Mouse (Mus musculus) right cerebral cortex, postnatal 25 days (tissue): Measurements from ENCODE around the gene E130114P18Rik.

Experiments
- DNase-seq: peaks from one replicate; pipeline ENCODE4 v3.0.0; 2022

Gene E130114P18Rik

DNA sequence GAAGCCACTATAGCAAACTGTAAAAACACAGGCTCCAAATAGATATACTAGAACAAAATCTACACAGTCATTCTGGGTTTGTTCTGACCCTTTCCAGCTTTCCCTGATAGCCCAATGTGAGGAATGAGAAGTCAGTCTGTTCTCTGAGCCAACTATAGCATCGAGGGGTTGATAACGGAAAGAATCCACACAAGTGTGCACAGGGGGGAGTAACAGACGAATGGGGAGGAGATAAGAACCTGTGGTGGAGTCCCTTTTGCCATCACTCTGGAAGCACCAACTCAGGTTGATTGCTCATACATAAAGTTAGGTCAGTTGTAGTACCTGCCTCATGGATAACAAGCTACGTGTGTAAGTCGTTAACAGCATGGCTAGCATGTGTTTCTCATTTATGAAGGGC, 184.0 kb downstream of the E130114P18Rik start:
- no peak for DNase-seq

DNA sequence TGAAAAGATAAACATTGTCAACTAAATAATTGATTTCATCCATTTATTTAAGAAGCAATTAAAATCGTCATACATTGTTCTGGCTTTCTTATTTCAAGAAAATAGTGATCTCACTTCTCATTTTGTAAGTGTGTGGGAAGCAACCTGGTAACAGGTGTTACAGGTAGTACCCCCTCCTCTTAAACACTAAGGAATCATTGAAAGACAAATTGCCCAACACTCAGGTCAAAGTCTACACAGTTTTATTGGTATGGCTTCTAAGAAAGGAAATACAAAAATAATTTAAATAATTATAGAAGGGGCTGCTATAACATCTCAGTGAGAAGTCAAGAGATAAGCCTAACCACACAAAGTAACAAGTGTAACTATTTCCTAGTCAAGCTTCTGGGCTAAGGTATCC, 188.1 kb downstream of the E130114P18Rik start:
- DNase-seq: no peak

DNA sequence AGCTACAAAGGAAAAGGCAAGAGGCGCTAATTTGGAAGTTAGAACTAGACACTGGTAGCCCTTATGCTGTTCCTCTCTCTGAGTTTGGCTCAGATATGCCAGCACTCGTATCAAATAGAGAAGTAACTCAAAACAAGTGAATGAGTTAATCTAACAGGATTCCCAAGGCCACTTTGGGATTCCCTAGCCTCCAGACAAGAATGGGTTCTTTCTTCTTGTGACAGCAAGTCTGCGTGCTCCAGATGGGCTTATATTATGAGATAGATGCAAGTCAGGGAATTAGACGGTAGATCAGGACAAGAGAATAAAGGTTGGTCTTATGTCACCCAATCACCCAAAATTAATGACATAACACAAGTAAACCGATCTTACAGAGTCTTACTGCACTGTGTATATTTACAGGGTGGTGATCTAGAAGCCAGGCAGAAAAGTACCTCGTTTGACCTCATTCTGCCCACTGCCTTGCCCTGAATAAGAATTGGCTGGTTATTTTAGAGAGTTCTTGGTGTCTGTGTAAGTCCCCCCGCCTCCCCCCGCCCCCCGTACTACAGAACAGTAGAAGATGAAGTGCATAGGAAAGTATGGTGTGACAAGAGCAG, 190.4 kb downstream of the E130114P18Rik start:
- no peak for DNase-seq

DNA sequence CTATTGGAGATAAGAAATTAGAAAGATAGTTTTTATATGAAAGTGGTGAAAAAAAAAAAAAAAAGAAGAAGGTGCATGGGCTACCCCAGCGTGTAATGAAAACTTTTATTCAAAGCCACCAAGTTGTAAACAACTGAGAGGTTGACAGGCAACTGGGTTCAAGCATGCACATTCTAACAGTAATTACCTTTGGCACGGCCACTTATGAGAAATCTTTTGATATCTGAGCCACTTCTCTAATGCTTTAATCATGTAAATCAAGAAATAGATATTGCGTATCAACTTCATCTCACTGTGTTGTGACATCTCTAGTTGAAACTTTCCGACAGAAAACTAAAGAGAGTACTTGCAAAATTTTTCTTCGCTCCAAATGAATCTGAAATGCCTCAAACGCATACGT, 192.7 kb downstream of the E130114P18Rik start:
- no peak for DNase-seq

DNA sequence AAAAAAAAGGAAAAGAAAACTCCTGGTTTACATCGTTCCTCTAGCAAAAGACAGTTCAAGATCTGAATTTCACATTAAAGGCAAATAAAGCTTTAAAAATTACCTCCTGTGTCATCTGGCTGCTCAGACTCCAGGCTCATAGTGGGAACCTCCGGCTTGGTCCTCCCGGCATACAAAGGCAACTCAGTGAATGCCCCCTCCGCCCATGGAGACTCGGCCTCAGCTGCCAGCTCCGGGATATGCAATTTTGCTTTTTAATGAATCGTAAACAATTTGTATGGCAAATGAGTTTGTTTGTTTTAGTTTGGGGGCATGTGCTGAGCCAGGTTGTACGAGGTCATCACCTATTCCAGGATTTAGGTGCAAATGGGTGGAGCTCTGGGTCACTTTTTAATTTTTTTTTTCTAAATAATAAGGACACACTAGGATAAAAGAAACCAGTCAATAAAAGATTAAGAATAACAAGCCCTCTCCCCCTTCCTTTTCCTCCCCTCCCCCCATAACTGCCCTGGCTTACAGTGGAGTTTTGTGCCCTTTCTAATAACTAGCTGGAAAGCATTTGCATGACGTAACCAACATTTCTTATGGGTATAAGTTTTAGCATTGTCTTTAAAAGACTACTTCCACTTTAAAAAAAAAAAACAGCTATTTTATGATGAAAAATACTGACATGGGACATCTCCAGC, 193.3 kb downstream of the E130114P18Rik start:
- no peak for DNase-seq

GRCm38 (mm10) chr4:97582796-97583430, 195.0 kb downstream of the E130114P18Rik start:
- DNase-seq: no peak

GRCm38 (mm10) chr4:97582064-97582415, 195.8 kb downstream of the E130114P18Rik start:
- DNase-seq: no peak

DNA sequence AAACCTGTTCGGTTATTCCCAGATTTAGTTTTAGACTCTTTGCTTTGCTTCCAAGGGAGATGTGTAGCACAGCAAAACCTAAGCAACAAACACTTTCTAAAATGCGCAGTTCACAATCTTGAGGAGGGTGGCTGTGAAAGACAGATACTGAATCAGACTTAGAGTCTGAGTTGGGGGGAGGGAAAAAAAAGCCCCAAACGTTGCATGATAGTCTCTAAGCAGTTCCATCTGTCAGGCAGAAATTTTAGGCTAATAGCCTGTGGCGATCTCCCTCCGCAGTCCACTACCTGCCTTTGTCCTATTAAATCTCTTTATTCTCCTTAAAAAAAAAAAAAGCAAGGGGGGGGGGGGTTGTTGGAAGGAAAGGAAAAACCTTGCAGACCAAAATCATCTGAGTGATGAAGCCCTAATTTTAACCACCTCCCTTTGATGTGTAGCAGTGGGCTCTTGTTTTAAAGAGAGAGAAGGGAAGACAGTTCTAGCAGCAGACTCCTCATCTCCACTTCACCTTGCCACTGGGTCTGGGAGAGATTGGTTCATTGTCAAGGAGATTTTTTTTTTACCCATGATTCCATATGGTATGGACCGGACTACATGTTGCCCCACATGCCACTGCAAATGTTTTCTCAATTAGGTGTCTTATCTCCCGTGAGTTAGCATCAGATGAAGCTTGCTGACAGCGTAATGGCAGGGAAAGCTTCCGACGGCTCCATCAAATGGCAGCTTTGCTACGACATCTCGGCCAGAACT, 196.4 kb downstream of the E130114P18Rik start:
- DNase-seq: no peak

DNA sequence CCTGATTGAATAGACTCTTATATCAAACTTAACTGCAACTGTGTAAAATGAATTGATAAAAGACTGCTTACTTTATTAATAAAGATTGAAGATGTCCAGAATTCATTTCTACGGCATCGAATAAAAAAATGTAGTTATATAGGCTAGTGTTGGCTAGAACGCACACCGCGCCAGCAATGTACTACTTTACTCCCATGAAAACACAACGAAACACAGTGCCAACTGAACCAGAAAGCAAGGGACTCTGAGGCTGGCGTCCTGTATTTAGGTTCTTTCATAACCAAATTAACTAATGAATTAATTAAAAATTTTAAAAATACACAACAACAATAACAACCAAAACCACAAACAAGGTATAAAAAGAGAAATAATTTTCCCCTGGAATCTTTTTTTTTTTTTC, 197.0 kb downstream of the E130114P18Rik start:
- DNase-seq: no peak

DNA sequence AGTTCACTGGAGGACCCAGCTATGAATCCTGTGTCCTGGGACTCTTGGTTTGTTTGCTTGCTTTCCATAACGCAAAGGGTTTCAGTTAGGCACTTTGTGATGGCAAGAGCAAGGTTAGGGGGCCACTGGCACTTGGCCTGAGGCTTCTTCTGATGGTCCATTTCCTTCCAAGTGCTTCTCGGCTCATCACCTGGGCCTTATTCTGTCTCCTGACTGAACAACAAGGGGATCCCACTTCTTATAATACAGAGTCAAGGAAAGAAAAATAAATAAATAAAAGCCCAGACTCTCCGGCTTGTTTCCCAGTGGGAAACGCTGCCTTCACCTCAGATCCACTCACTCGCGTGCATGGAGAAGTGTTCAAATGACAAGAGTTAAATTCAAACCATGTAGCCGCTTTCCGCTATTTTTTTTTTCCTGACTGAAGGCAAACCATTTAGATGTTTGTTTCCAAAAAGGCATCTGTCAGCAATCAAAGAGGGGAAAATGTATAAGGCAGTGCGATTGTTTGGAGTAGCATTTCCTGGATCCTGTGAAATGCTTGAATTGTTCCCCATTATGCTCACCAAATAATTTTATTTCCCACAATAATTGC, 199.2 kb downstream of the E130114P18Rik start:
- DNase-seq: no peak

- no peak for DNase-seq
Measured at GRCm38 (mm10) chr4:97577431-97577830, 200.4 kb downstream of the E130114P18Rik start.

- peak; percentile 52 for DNase-seq
Measured at GRCm38 (mm10) chr4:97575447-97575846, 202.4 kb downstream of the E130114P18Rik start.

- no peak for DNase-seq
Measured at GRCm38 (mm10) chr4:97569320-97569719, 208.6 kb downstream of the E130114P18Rik start.

DNA sequence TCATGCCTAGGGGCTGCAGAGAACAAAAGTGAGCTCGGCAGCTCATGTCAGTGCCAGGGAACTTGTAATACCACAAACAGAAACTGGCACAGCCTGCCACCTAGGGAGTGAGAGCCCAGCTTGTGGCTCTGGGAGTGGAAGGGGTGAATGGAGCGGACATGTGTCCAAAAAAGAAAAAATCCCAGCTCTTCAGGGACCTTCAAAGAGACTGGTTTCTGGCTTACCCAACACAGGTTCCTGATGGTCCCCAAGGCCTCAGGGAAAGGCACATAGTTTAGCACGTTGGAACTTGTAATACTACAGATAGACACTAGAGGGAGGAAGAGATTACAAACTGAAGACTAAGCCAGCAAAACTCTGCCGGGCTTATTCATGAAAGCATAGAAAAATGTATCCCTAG, 213.2 kb downstream of the E130114P18Rik start:
- no peak for DNase-seq

DNA sequence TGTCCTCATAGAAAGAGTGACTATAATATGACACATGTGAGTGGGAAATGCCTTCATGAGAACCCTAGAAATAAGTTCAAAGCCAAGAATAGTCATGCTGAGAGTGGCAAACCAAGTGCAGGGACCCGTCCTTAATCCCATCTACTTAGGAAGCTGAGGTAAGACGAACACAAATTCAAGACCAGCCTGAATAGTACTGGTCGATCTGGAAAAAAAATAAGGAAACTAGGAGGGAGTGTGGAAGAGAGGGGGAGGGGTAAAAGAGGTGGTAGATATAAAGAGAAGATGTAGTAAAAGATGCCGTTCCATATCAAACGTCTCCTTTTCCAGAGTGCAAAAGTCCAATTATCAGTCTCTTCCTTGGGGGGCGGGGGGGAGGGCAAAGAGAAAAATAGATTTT, 213.7 kb downstream of the E130114P18Rik start:
- no peak for DNase-seq

GRCm38 (mm10) chr4:97557585-97557984, 220.3 kb downstream of the E130114P18Rik start:
- no peak for DNase-seq

DNA sequence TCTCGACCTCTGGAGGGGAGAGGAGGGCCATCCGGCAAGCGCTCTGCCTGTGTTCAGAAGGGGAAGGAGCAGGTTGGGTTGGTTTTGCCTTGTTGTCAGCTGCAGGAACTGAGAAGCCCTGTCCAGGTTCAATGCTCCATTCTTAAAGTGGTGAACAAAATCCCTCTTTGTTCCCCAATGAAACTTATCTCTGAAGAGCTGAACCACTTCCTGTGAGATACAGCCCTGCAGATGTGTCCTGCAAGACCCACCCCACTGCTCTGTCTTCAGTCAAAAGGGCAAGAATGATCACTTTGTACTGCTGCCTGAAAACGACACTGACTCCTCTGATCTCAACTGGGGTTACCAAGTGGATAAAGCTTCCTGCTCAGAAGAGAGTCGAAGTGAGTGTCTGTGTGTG, 233.9 kb downstream of the E130114P18Rik start:
- DNase-seq: no peak

DNA sequence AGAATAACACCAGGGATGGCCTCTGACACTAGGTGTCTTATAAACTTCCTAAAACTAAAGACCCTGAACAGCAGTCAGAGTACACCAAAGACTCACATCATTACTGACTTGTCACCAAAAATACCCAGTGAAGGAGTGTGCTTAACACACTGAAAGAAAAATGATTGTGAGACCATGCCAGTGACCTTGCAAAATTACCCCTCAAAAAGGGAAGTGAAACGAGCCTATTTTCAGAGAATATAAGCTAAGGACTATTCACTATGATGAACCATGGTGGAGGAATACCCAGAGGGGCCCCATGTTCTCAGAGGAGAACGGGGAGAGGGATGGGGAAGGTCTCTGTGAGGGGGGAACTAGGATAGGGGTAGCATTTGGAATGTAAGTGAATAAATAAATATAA, 245.8 kb downstream of the E130114P18Rik start:
- DNase-seq: no peak

- DNase-seq: no peak
Measured at GRCm38 (mm10) chr4:97528517-97528916, 249.4 kb downstream of the E130114P18Rik start.
